ENCODE assay signal across 12 mouse cellular contexts in genomic region chr15:57568006-57568630, GRCm38 (mm10).
DNase-seq lines count a peak whose midpoint lies in the region.
"Had no signal": no experiment of that assay in that cellular context is flagged by ENCODE, and none has a peak within 500 bp of the region (broad histone marks: within the 10 kb centered on the region; RNA-seq: fewer than 3 reads in every experiment).

No protein-coding gene starts in this region.

- H3K9me3 ChIP-seq in embryonic facial prominence, embryonic 10.5 days: no peaks in the 10 kb centered on the region
- H3K9me3 ChIP-seq: neural tube, embryonic 12.5 days had no signal

- H3K4me1 ChIP-seq in embryonic facial prominence, embryonic 10.5 days: 0 out of 2 replicates have a peak, but pooled peaks cover 5% of the 10 kb centered on the region
- H3K4me1 ChIP-seq: neural tube, embryonic 12.5 days had no signal

- no peaks in the 10 kb centered on the region for H3K27me3 ChIP-seq in embryonic facial prominence, embryonic 10.5 days (replicated peaks; ENCODE audit: low read depth, poor library complexity, severe bottlenecking)
- H3K27me3 ChIP-seq: neural tube, embryonic 12.5 days had no signal

- no peak overlapping the region for H3K27ac ChIP-seq in embryonic facial prominence, embryonic 10.5 days (replicated peaks)
- H3K27ac ChIP-seq: heart, adult 2 months; macrophage; neural tube, embryonic 12.5 days had no signal

- 79% methylated on average over 5 of the region's 5 CpGs for WGBS in embryonic facial prominence, embryonic 10.5 days

- DNase-seq in heart, adult 11 months: peak; percentile 92
- DNase-seq in heart, adult 8-10 months (ENCODE audit: low spot score): no peak
- peak; percentile 96 for DNase-seq in 3T3-L1 (ENCODE audit: low read depth, low spot score)
- DNase-seq in embryonic facial prominence, embryonic 10.5 days (ENCODE audit: low spot score): peak; percentile 24
- peak; percentile 23 to 73 for DNase-seq in gastrocnemius, postnatal 4 days (ENCODE audit: low spot score in 2 of 2)
- no peak for DNase-seq in frontal cortex, adult 2 months (ENCODE audit: extremely low spot score in 1 of 2, low spot score in 1 of 2)
- no peak for DNase-seq in kidney, postnatal 4 days
- no peak for DNase-seq in cerebellum, adult 8-10 months
- DNase-seq: kidney, adult 8-10 months had no signal

- no peak overlapping the region for H3K4me3 ChIP-seq in embryonic facial prominence, embryonic 10.5 days
- H3K4me3 ChIP-seq: heart, adult 2 months; neural tube, embryonic 12.5 days had no signal

- no peaks in the 10 kb centered on the region for H3K36me3 ChIP-seq in embryonic facial prominence, embryonic 10.5 days (replicated peaks)
- H3K36me3 ChIP-seq: neural tube, embryonic 12.5 days had no signal

Comparison
In these comparisons a context has a peak if more than half of its experiments do, and no peak if none do; other contexts are left out.
1. DNase-seq: peak in heart, adult 11 months (single experiment), 3T3-L1 (single experiment), embryonic facial prominence, embryonic 10.5 days (single experiment) and gastrocnemius, postnatal 4 days (2 of 2); none in heart, adult 8-10 months (single experiment), frontal cortex, adult 2 months (0 of 2), kidney, postnatal 4 days (0 of 2) and cerebellum, adult 8-10 months (single experiment).